Mouse (Mus musculus): ENCODE data around the gene Bora. TPM values are rescaled to one million over a fixed set of nuclear protein-coding genes. Genes with fewer than 3 reads are reported as not detected.
A peak's percentile ranks its signal among the peaks of the same experiment; 100 is the strongest.

Bora gene
- polyA plus RNA-seq (2014; fragmentation: Nextera tagmentation; extraction: Ambion mirVana), result 11.2 and 13.6 TPM in 2 replicates

DNA sequence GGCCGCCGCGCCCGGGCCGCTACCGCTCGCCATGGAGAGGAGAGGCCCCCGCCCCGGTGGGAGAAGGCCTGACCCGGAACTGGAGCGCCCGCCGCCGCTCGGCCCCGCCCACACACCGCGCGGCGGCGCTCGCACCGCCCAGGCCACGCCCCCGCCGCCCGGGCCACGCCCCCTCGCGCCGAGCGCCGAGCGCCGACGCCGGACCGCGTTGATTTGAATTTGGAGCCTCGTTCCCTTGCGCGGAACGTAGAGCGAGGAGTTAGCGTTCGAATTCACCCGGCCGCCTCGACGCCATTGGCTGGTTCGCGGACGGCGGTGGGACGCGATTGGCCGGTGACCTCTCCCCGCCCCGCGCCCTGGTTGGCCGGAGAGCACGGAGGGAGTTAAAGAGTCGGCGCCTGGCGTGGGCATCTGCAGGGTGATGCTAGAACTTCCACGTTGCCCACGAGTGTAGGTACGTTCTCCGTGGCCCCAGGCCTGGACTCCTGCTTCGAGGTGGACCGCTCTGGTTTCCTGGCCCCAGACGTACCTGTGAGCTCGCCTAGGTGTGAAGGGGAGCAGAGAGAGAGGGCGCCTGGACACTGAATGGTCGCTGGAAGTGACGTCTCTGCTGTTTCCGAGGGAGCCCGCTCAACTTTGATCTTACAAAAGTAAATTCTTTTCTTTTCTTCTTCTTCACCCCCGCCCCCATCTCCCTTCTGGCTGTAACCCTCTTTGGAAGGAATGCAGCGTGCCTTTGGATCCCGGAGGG lies at the start of gene Bora, which contains the start of gene Mzt1:
Gene Bora (plus strand): TSS at position 192 of the 751 bp plus-strand sequence.
Gene Mzt1 (minus strand): TSS at position 104 of the 751 bp plus-strand sequence.
- peak within 1 kb of the TSS; percentile 67 for H3K4me2 ChIP-seq (replicated peaks)
- peak within 1 kb of the TSS; percentile 88 for H3K9ac ChIP-seq
- no peaks in the 10 kb centered on the region for H3K27me3 ChIP-seq (ENCODE audit: control insufficient read depth, insufficient read depth, low read length)
- peak; percentile 97 for ATAC-seq (ENCODE audit: low FRiP score)
- H3K4me1 ChIP-seq (replicated peaks; ENCODE audit: control insufficient read depth, insufficient read depth, low read length), result peaks cover 18% of the 10 kb centered on the region
- H3K36me3 ChIP-seq (replicated peaks; ENCODE audit: control insufficient read depth, insufficient read depth), result 0 out of 2 replicates have a peak, but pooled peaks cover 6% of the 10 kb centered on the region
- H3K27ac ChIP-seq, result peak within 1 kb of the TSS; percentile 82
- H3K9me3 ChIP-seq (ENCODE audit: control insufficient read depth, low read length), result no peaks in the 10 kb centered on the region
- peak; percentile 92 for DNase-seq (ENCODE audit: low spot score)
- peak within 1 kb of the TSS; percentile 89 for H3K4me3 ChIP-seq (replicated peaks; ENCODE audit: low read length)
- WGBS, result under 1% methylated on average over 58 of the region's 81 CpGs

DNA sequence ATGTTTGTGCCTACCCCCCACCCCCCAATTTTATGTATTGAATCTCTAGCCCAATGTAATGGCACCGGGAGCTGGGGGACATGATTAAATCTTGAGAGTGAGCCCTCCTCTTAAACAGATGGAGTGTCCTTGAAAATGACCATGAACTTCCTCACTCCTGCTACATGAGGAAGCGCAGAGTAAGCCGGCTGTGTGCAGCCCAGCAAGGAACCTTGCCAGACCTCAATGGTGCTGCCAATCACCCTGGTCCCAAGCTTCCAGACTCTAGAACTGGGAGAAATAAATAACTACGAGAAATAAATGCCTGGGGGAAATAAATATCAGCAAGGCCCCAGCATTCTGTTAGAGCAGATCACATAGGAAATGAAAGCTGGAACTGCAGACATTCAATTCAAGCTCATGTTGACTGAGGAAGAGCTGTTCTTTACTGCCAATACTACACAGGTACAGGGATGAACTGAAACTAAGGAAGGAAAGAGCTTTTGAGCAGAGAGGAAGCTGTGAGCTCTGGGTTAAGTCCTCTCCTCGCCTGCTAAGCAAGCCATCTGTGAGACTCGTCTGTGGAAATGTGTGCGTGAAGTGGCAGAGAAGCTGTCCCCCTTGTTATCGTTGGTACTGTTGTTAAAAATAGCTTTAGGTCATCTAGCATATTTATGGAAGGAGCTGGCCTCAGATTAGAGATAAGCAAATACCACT lies 35.6 kb upstream of the Bora start:
- ATAC-seq (ENCODE audit: low FRiP score) (no peak), DNase-seq (ENCODE audit: low spot score) (no peak)
- H3K4me2 ChIP-seq (replicated peaks), result no peak overlapping the region
- H3K27ac ChIP-seq, result no peak overlapping the region
- no peak overlapping the region for H3K9ac ChIP-seq
- H3K4me1 ChIP-seq (replicated peaks; ENCODE audit: control insufficient read depth, insufficient read depth, low read length), result no peaks in the 10 kb centered on the region
- no peaks in the 10 kb centered on the region for H3K36me3 ChIP-seq (replicated peaks; ENCODE audit: control insufficient read depth, insufficient read depth)
- H3K4me3 ChIP-seq (replicated peaks; ENCODE audit: low read length), result no peak overlapping the region
- no peaks in the 10 kb centered on the region for H3K9me3 ChIP-seq (ENCODE audit: control insufficient read depth, low read length)
- 63% methylated on average over 8 of the region's 8 CpGs for WGBS
- H3K27me3 ChIP-seq (ENCODE audit: control insufficient read depth, insufficient read depth, low read length), result no peaks in the 10 kb centered on the region

DNA sequence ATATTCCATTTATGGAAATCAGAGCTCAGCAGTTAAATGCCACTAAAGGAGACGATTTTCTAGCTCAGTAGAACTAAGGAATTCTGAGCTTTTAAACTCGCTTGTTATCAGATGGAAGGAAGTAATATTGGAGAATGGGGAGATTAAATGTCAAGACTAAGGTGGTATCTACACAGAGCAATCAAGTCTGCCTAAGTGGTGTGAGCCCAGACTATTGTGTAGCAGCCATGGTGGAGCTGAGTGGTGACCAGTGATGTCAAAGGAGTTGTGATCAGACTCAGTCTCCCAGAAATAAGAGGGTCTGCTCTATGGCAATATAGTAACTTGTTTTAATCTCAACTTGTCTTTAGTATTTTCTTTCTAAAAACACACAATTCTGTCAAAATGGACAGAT lies 35.1 kb upstream of the Bora start:
- WGBS, result 70% methylated on average over 2 of the region's 2 CpGs
- Histone ChIP-seq H3K27me3 (ENCODE audit: control insufficient read depth, insufficient read depth, low read length) (no peaks in the 10 kb centered on the region), H3K9ac (no peak overlapping the region), H3K27ac (no peak overlapping the region), H3K4me3 (replicated peaks; ENCODE audit: low read length) (no peak overlapping the region), H3K4me2 (replicated peaks) (no peak overlapping the region), H3K36me3 (replicated peaks; ENCODE audit: control insufficient read depth, insufficient read depth) (no peaks in the 10 kb centered on the region), H3K4me1 (replicated peaks; ENCODE audit: control insufficient read depth, insufficient read depth, low read length) (no peaks in the 10 kb centered on the region), H3K9me3 (ENCODE audit: control insufficient read depth, low read length) (no peaks in the 10 kb centered on the region)
- ATAC-seq (ENCODE audit: low FRiP score), result no peak
- DNase-seq (ENCODE audit: low spot score), result no peak

DNA sequence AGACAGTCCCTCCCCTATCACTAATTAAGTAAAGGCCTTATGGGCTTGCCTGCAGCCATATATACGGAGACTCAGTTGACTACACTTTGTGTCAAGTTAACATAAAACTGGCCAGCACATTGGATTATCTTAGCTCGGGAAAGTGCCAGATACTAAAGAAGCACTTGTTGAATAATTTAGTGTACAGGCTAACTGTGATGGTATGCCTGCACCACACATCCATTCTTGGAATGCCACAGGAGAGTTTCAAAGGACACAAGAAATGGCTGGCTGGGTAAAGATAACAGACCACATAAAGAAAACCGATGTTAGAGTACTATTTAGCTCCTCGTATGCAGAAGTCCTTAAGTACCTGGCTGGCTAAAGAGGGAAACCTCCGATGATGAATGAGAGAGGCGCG lies 27.3 kb upstream of the Bora start:
- Histone ChIP-seq H3K27ac (no peak overlapping the region), H3K9ac (no peak overlapping the region), H3K4me1 (replicated peaks; ENCODE audit: control insufficient read depth, insufficient read depth, low read length) (no peaks in the 10 kb centered on the region), H3K4me2 (replicated peaks) (no peak overlapping the region), H3K4me3 (replicated peaks; ENCODE audit: low read length) (no peak overlapping the region), H3K36me3 (replicated peaks; ENCODE audit: control insufficient read depth, insufficient read depth) (no peaks in the 10 kb centered on the region), H3K27me3 (ENCODE audit: control insufficient read depth, insufficient read depth, low read length) (no peaks in the 10 kb centered on the region), H3K9me3 (ENCODE audit: control insufficient read depth, low read length) (no peaks in the 10 kb centered on the region)
- DNase-seq (ENCODE audit: low spot score), result no peak
- WGBS, result 79% methylated on average over 7 of the region's 7 CpGs
- no peak for ATAC-seq (ENCODE audit: low FRiP score)

DNA sequence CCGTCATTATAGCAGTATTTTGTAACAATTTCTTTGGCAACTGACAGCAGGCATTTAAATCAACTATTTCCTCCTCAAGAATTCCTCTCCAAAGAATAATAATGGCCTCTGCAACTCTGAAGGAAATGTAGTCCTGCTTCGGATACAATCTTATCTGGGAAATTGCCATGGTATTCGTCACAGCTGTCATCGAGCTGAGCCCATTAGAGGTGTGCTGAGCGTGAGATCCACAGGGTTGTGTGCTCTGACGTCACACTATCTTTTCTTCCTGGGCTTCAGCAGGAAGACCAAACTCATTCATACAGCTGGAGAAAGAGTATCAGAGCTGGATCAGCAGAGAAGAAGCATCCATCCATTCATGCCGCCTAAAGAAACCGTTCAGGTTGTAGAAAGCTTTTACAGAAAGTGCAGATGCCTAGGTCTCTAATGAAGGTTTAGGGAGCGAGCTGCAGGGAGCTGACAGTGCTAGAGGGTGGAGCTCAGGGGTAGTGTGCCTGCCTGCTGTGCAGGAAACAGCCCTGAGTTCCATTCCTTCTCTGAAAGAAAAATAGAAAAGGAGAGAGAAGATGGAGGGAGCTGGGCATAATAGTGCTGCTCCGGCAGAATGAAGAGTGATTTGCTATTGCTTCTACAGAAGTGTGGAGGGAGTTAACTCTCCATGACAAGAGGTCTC lies 26.8 kb upstream of the Bora start:
- H3K36me3 ChIP-seq (replicated peaks; ENCODE audit: control insufficient read depth, insufficient read depth), result no peaks in the 10 kb centered on the region
- WGBS, result 61% methylated on average over 10 of the region's 10 CpGs
- ATAC-seq (ENCODE audit: low FRiP score) (no peak), DNase-seq (ENCODE audit: low spot score) (no peak)
- no peaks in the 10 kb centered on the region for H3K9me3 ChIP-seq (ENCODE audit: control insufficient read depth, low read length)
- no peak overlapping the region for H3K9ac ChIP-seq
- no peak overlapping the region for H3K4me3 ChIP-seq (replicated peaks; ENCODE audit: low read length)
- no peak overlapping the region for H3K27ac ChIP-seq
- H3K4me2 ChIP-seq (replicated peaks), result no peak overlapping the region
- H3K4me1 ChIP-seq (replicated peaks; ENCODE audit: control insufficient read depth, insufficient read depth, low read length), result no peaks in the 10 kb centered on the region
- no peaks in the 10 kb centered on the region for H3K27me3 ChIP-seq (ENCODE audit: control insufficient read depth, insufficient read depth, low read length)

DNA sequence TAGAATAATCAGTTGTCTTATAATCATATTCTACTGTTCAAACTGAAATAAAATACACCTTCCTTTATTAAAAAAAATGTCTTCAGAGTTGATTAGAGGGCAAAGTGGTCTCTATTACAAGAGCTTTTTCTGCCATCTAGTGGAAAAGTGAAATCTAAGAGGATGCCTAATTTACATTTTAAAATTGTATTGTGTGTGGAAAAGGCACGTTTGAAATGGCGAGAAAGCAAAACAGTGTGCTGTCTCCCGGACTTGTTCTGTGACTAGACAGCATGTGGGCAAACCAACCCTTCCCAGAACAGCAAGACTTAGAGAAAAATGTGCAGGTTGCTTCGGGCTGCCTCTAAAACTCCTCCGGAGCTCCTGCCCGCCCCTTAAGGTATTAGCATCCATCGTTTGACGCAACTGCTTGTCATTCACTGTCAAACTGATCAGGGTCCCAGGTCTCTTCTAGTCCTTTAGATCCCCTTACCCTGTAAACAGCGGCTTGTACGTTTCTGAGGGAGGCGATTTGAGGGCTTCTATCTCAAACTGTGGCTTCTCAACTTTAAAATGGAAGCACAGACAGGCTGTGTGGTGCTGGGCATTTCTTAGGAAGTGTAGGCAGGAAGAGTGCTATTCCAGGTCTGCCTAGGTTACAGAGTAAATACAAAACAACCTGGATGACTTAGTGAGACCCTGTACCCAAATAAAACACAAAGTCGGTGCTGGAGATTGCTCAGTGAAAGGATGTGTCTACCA lies 23.5 kb upstream of the Bora start:
- Histone ChIP-seq H3K4me1 (replicated peaks; ENCODE audit: control insufficient read depth, insufficient read depth, low read length) (no peaks in the 10 kb centered on the region), H3K4me2 (replicated peaks) (peak overlapping the region; percentile 49), H3K27ac (no peak overlapping the region), H3K36me3 (replicated peaks; ENCODE audit: control insufficient read depth, insufficient read depth) (no peaks in the 10 kb centered on the region), H3K9ac (peak overlapping the region; percentile 35; the same call in 1 of the 2 replicates), H3K9me3 (ENCODE audit: control insufficient read depth, low read length) (peaks cover 5% of the 10 kb centered on the region; the same call in 1 of the 2 replicates), H3K4me3 (replicated peaks; ENCODE audit: low read length) (peak overlapping the region; percentile 25), H3K27me3 (ENCODE audit: control insufficient read depth, insufficient read depth, low read length) (no peaks in the 10 kb centered on the region)
- DNase-seq (ENCODE audit: low spot score) (peak; percentile 82), ATAC-seq (ENCODE audit: low FRiP score) (peak; percentile 54; the same call in 1 of the 2 replicates)
- 43% methylated on average over 12 of the region's 12 CpGs for WGBS

DNA sequence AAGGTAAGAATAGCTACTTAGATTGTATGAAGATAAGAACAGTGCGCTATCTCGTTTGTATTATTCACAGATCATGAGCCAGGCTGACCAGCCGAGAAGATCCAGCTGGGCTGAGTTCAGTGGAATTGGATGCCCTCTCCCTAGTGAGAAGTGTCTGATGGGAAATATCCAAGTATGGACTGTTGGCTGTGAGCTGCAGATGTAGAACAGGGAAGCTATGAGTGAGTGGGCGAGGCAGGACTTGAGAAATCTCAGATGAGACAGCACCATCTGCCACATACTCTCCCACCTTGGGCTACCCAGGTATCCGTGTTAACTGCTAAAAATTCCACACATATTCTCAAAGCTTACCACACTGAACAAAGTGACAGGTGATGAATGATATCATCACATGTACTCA lies 16.0 kb upstream of the Bora start:
- Histone ChIP-seq H3K4me3 (replicated peaks; ENCODE audit: low read length) (no peak overlapping the region), H3K36me3 (replicated peaks; ENCODE audit: control insufficient read depth, insufficient read depth) (peaks cover 11% of the 10 kb centered on the region), H3K4me1 (replicated peaks; ENCODE audit: control insufficient read depth, insufficient read depth, low read length) (peaks cover 8% of the 10 kb centered on the region; the same call in 1 of the 2 replicates), H3K4me2 (replicated peaks) (no peak overlapping the region), H3K9me3 (ENCODE audit: control insufficient read depth, low read length) (peaks cover 5% of the 10 kb centered on the region; the same call in 1 of the 2 replicates), H3K27me3 (ENCODE audit: control insufficient read depth, insufficient read depth, low read length) (no peaks in the 10 kb centered on the region), H3K27ac (0 out of 2 replicates have a peak overlapping the region, but pooled peaks have one; percentile 5), H3K9ac (no peak overlapping the region)
- 82% methylated on average over 5 of the region's 5 CpGs for WGBS
- no peak for DNase-seq (ENCODE audit: low spot score)
- ATAC-seq (ENCODE audit: low FRiP score), result peak; percentile 37

DNA sequence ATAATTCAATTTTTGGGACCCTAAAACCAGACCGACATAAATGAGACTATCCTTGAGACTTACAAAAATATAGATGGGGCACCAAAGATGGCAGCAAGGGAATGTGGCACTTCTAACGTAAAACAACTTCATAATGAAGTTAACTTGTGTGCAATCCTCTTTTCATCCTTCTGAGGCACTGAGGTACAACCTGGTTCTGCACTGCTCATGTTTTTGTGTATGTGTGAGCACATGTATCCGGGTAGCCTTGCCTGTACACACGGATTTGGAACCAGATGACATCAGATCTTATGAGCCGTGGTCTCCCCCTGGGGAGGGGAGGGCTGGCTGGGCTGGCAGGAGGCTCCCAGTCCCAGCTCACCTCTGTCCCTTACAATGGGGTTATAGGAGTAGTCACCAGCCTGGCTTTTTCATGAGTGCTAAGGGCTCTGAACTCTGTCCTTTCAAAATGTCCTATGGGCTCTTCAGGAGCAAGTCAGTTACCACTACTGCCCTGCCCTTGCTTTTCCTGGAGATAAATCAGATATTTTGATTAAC lies 14.6 kb upstream of the Bora start:
- ATAC-seq (ENCODE audit: low FRiP score), result no peak
- H3K27me3 ChIP-seq (ENCODE audit: control insufficient read depth, insufficient read depth, low read length), result no peaks in the 10 kb centered on the region
- H3K27ac ChIP-seq, result no peak overlapping the region
- WGBS, result 84% methylated on average over 5 of the region's 5 CpGs
- H3K36me3 ChIP-seq (replicated peaks; ENCODE audit: control insufficient read depth, insufficient read depth), result peaks cover 18% of the 10 kb centered on the region
- H3K4me1 ChIP-seq (replicated peaks; ENCODE audit: control insufficient read depth, insufficient read depth, low read length), result peaks cover 8% of the 10 kb centered on the region; the same call in 1 of the 2 replicates
- DNase-seq (ENCODE audit: low spot score), result no peak
- H3K4me2 ChIP-seq (replicated peaks), result no peak overlapping the region
- H3K4me3 ChIP-seq (replicated peaks; ENCODE audit: low read length), result no peak overlapping the region
- peaks cover 5% of the 10 kb centered on the region; the same call in 1 of the 2 replicates for H3K9me3 ChIP-seq (ENCODE audit: control insufficient read depth, low read length)
- no peak overlapping the region for H3K9ac ChIP-seq

Measured in hindbrain, embryonic 14.5 days (tissue).